Mouse (Mus musculus) cerebellum, adult 2 months (tissue): Measurements from ENCODE around the gene Tnik.

Experiments
- CTCF ChIP-seq: fragments of 200-500 bp; IDR thresholded peaks from 2 replicates; pipeline ENCODE4 v1.5.1; 2011; ENCODE audit warnings: low read depth, mild to moderate bottlenecking, control low read depth, low read length, moderate library complexity, borderline replicate concordance; ENCODE audit not compliant: insufficient read depth
- POLR2A ChIP-seq: fragments of 200-500 bp; IDR thresholded peaks from 2 replicates; pipeline ENCODE4 v1.6.1; 2011; ENCODE audit warnings: low read length, control low read depth, borderline replicate concordance; ENCODE audit not compliant: insufficient read depth

DNA sequence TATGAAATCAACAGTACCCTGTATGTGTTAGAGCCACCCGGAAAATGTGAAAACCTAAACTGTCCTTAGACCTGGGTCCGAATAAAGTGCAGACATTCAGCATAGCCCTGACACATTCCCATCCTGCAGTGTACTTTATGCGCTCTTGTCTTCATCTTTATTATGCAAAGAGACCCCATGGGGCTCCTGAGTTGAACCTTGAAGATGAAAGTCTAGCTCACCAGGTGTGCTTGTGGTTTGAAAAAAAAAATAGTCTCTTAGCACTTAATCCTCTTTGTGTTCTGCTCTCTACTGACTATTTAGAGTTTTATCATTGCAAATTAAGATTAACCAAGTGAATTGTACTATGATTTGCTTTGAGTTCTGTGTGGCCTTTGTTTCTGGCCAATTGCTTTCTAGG lies 389.6 kb downstream of the Tnik start:
- no peak for TF ChIP-seq CTCF
- no peak for TF ChIP-seq POLR2A
